Mouse (Mus musculus): ENCODE measurements around the gene Ppfia3. TPM values are rescaled to one million over a fixed set of nuclear protein-coding genes. Genes with fewer than 3 reads are reported as not detected.
"Not testable (repeated sequence)": the region's sequence is repeated elsewhere in the genome, so short reads cannot be mapped to it uniquely, and the experiment has no call there.

The Ppfia3 gene
- polyA plus RNA-seq, 1 experiment = 84.3 TPM

DNA sequence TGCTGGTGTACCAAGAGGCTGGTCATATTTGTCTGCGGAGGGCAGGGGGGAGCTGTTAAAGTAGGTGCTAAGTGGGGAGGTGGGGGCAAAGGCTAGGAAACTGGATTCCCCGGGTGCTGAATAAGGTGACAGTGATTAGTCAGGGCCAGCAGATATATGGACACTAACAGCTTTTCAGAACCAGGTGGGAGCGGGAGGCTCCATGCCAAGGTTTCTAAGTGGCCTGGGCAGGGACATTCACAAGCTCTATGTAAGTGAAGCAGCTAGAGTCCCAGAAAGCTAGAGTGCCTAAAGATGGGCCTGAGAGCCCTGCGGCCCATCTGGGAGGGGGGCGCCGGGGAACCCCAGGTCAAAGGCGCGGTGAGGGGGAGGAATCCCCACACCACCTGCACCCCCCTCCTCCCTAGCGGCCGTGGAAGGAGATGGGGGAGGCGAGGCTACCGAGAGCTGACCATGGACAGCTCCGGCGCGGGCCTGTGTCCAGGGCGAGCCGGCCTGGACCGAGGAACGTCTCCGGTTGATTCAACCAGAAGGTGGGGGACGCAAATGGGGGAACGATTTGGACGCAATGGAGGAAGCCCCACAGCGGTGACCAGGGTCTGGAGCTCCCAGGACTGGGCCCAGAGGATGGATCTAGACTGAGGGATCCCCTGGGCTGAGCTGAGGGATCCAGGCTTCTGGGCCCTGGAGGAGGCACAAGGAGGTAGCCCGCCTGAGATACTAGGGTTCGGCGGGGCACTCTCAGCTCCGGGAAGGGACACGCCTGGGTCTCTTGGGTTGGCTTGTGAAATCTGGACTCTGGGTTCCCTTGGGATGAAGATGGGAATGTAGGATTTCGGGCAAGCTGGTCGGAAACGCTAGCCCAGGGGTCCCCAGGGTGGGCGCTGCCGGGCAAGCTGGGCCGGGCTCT is 822 bp downstream of the Ppfia3 start:
- Histone ChIP-seq H3K27me3 (ENCODE audit: control insufficient read depth, insufficient read depth, low read length) (no peaks in the 10 kb centered on the region), H3K4me1 (ENCODE audit: control insufficient read depth, insufficient read depth, low read length) (peaks cover 16% of the 10 kb centered on the region), H3K4me3 (replicated peaks; ENCODE audit: insufficient read depth, low read depth, low read length) (peak overlapping the region; percentile 71), H3K27ac (ENCODE audit: insufficient read depth, low read length) (peak overlapping the region; percentile 72)
- under 1% methylated on average over 35 of the region's 35 CpGs for WGBS
- peak; percentile 73 to 75 for DNase-seq
- TF ChIP-seq CTCF (IDR thresholded peaks at IDR 0.05; ENCODE audit: borderline replicate concordance, insufficient read depth, low read depth, low read length) = no peak
- TF ChIP-seq POLR2A (IDR thresholded peaks at IDR 0.05; ENCODE audit: borderline replicate concordance, insufficient read depth, low read length) = no peak

GRCm38 (mm10) chr7:45363983-45364382 is 2.8 kb downstream of the Ppfia3 start:
- H3K4me1 ChIP-seq (ENCODE audit: control insufficient read depth, insufficient read depth, low read length) = peaks cover 11% of the 10 kb centered on the region
- no peak overlapping the region for H3K27ac ChIP-seq (ENCODE audit: insufficient read depth, low read length)
- WGBS = 42% methylated on average over 2 of the region's 2 CpGs
- DNase-seq = peak; percentile 46 to 50
- no peaks in the 10 kb centered on the region for H3K27me3 ChIP-seq (ENCODE audit: control insufficient read depth, insufficient read depth, low read length)
- H3K4me3 ChIP-seq (replicated peaks; ENCODE audit: insufficient read depth, low read depth, low read length) = no peak overlapping the region
- no peak for TF ChIP-seq POLR2A (IDR thresholded peaks at IDR 0.05; ENCODE audit: borderline replicate concordance, insufficient read depth, low read length)
- no peak for TF ChIP-seq CTCF (IDR thresholded peaks at IDR 0.05; ENCODE audit: borderline replicate concordance, insufficient read depth, low read depth, low read length)

DNA sequence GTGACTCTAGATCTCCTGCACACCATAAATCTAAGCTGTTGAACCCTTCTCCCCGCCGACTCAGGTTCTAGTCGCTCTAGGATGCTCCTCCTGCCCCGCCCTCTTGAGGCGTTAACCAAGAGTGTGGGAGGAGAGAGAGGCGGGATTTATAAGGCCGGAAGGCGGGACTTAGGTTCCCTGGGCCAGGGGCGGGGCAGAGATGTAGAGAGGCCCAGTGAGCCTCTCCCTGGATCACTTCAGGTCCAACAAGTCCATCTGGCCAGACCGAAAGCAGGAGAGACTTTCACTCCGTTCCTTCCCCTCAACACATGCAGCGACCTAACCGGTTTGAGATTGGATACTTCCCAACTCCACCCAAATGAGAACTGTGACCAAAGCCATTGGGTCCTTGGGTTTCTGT is 4.0 kb downstream of the Ppfia3 start:
- Histone ChIP-seq H3K27me3 (ENCODE audit: control insufficient read depth, insufficient read depth, low read length) (no peaks in the 10 kb centered on the region), H3K4me3 (replicated peaks; ENCODE audit: insufficient read depth, low read depth, low read length) (peak overlapping the region; percentile 13), H3K4me1 (ENCODE audit: control insufficient read depth, insufficient read depth, low read length) (peaks cover 4% of the 10 kb centered on the region), H3K27ac (ENCODE audit: insufficient read depth, low read length) (no peak overlapping the region)
- TF ChIP-seq POLR2A (IDR thresholded peaks at IDR 0.05; ENCODE audit: borderline replicate concordance, insufficient read depth, low read length) (peak; percentile 26; the same call in 1 of the 2 replicates), CTCF (IDR thresholded peaks at IDR 0.05; ENCODE audit: borderline replicate concordance, insufficient read depth, low read depth, low read length) (no peak)
- WGBS = 9% methylated on average over 13 of the region's 13 CpGs
- peak; percentile 78 to 85 for DNase-seq

DNA sequence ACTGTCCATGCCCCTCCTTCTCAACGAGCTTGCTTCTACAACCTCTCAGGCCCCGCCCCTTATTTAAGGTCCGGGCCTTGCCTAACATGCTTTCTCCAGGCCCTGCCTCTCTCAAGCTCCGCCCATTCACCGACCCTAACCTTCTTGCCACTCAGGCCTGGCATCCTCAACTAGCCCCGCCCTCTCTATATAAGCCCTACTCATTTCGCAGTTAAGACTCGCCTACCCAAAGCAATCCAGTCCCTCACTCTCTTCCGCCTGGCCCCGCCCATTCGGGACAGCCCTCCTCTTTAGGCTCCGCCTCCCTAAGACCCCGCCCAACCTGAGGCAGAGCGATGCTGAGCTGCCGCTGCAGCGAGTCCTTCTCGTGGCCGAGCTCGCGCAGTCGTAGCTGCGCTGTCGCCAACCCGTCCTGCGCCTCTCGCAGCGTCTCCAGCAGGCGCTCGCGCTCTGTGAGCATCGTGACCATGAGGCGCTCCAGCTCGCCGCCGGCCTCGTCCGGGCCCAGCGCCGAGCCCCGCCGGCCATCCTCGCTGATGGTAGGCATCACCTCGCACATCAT is 5.5 kb downstream of the Ppfia3 start:
- 1% methylated on average over 43 of the region's 43 CpGs for WGBS
- Histone ChIP-seq H3K27ac (ENCODE audit: insufficient read depth, low read length) (0 out of 2 replicates have a peak overlapping the region, but pooled peaks have one; percentile 3), H3K4me1 (ENCODE audit: control insufficient read depth, insufficient read depth, low read length) (peaks cover 4% of the 10 kb centered on the region), H3K27me3 (ENCODE audit: control insufficient read depth, insufficient read depth, low read length) (no peaks in the 10 kb centered on the region), H3K4me3 (replicated peaks; ENCODE audit: insufficient read depth, low read depth, low read length) (peak overlapping the region; percentile 58)
- peak; percentile 90 for DNase-seq
- TF ChIP-seq CTCF (IDR thresholded peaks at IDR 0.05; ENCODE audit: borderline replicate concordance, insufficient read depth, low read depth, low read length) (no peak), POLR2A (IDR thresholded peaks at IDR 0.05; ENCODE audit: borderline replicate concordance, insufficient read depth, low read length) (peak; percentile 83)

GRCm38 (mm10) chr7:45360404-45361125 is 6.3 kb downstream of the Ppfia3 start:
- Histone ChIP-seq H3K4me3 (replicated peaks; ENCODE audit: insufficient read depth, low read depth, low read length) (no peak overlapping the region), H3K27ac (ENCODE audit: insufficient read depth, low read length) (no peak overlapping the region), H3K27me3 (ENCODE audit: control insufficient read depth, insufficient read depth, low read length) (no peaks in the 10 kb centered on the region), H3K4me1 (ENCODE audit: control insufficient read depth, insufficient read depth, low read length) (peaks cover 4% of the 10 kb centered on the region)
- peak in 1 of 2 experiments; percentile 29 for DNase-seq
- 59% methylated on average over 18 of the region's 18 CpGs for WGBS
- TF ChIP-seq CTCF (IDR thresholded peaks at IDR 0.05; ENCODE audit: borderline replicate concordance, insufficient read depth, low read depth, low read length) = no peak
- no peak for TF ChIP-seq POLR2A (IDR thresholded peaks at IDR 0.05; ENCODE audit: borderline replicate concordance, insufficient read depth, low read length)

DNA sequence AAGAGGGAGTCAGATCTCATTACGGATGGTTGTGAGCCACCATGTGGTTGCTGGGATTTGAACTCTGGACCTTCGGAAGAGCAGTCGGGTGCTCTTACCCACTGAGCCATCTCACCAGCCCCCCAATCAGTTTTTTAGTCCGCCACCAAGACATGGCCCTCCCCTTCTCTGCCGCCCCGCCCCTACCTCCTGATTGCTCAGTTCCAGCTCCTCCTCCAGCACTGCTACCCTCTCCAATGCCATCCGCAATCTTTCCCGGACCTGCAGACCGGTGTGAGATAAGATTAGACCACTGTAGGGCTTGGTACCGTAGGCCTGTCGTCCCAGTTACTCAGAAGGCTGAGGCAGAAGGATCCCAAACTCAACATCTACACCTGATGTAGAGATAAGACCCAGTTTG is 7.7 kb downstream of the Ppfia3 start:
- WGBS = 72% methylated on average over 11 of the region's 11 CpGs
- not testable (repeated sequence) for H3K4me1 ChIP-seq (ENCODE audit: control insufficient read depth, insufficient read depth, low read length); DNase-seq; H3K27me3 ChIP-seq (ENCODE audit: control insufficient read depth, insufficient read depth, low read length); H3K27ac ChIP-seq (ENCODE audit: insufficient read depth, low read length); H3K4me3 ChIP-seq (replicated peaks; ENCODE audit: insufficient read depth, low read depth, low read length)

DNA sequence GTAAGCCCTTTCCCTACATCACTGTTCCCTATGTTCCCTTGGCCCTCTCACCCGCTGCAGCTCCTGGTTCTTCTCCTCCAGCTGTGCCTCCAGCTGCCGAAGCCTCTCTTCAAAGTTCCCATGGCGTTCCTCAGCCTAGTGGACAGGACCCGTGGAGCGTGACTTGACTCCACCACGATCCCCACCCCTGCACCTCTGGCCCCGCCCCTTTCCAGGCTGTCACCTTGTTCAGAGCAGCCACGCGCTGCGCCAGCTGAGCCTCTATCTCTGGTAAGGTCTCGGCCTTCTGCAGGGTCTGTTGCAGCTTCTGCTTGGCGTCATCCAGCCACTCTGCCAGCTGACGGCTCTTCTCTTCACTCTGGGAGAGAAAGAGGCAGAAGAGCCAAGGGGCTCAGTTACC is 10.7 kb downstream of the Ppfia3 start:
- DNase-seq = no peak
- TF ChIP-seq CTCF (IDR thresholded peaks at IDR 0.05; ENCODE audit: borderline replicate concordance, insufficient read depth, low read depth, low read length) = no peak
- TF ChIP-seq POLR2A (IDR thresholded peaks at IDR 0.05; ENCODE audit: borderline replicate concordance, insufficient read depth, low read length) = no peak
- Histone ChIP-seq H3K4me3 (replicated peaks; ENCODE audit: insufficient read depth, low read depth, low read length) (no peak overlapping the region), H3K27me3 (ENCODE audit: control insufficient read depth, insufficient read depth, low read length) (no peaks in the 10 kb centered on the region), H3K4me1 (ENCODE audit: control insufficient read depth, insufficient read depth, low read length) (no peaks in the 10 kb centered on the region; the same call in 1 of the 2 replicates), H3K27ac (ENCODE audit: insufficient read depth, low read length) (no peak overlapping the region)
- 55% methylated on average over 13 of the region's 13 CpGs for WGBS
